9 mouse cellular contexts compared by ENCODE assay signal in genomic region chr3:125403601-125404396, GRCm38 (mm10). TPM values are rescaled to one million over a fixed set of nuclear protein-coding genes. Genes with fewer than 3 reads are reported as not detected.
DNase-seq lines count a peak whose midpoint lies in the region; ATAC-seq and TF ChIP-seq lines count a peak whose summit lies in the region.
"Had no signal": no experiment of that assay in that cellular context is flagged by ENCODE, and none has a peak within 500 bp of the region (broad histone marks: within the 10 kb centered on the region; RNA-seq: fewer than 3 reads in every experiment).

Gene Ndst4, plus strand, starts transcription at chr3:125404076.

- H3K27ac ChIP-seq in kidney, embryonic 15.5 days = no peak within 1 kb of the TSS
- H3K27ac ChIP-seq in embryonic facial prominence, embryonic 13.5 days = no peak within 1 kb of the TSS
- 0 out of 2 replicates have a peak within 1 kb of the TSS, but pooled peaks have one; percentile 32 for H3K27ac ChIP-seq in hindbrain, postnatal 0 days
- no peak within 1 kb of the TSS for H3K27ac ChIP-seq in limb, embryonic 13.5 days
- peak within 1 kb of the TSS; percentile 31; the same call in 1 of the 2 replicates for H3K27ac ChIP-seq in neural tube, embryonic 11.5 days (ENCODE audit: low read depth, low read length)
- H3K27ac ChIP-seq: macrophage had no signal

- no peak for TF ChIP-seq CTCF in hindbrain, postnatal 0 days (IDR thresholded peaks at IDR 0.05; ENCODE audit: low read depth)

- peak within 1 kb of the TSS; percentile 30 for H3K4me3 ChIP-seq in kidney, embryonic 15.5 days (replicated peaks)
- H3K4me3 ChIP-seq in embryonic facial prominence, embryonic 13.5 days = peak within 1 kb of the TSS; percentile 32
- H3K4me3 ChIP-seq in hindbrain, postnatal 0 days (ENCODE audit: low read length) = peak within 1 kb of the TSS; percentile 40
- H3K4me3 ChIP-seq in limb, embryonic 13.5 days = peak within 1 kb of the TSS; percentile 42
- H3K4me3 ChIP-seq in neural tube, embryonic 11.5 days (ENCODE audit: low read depth, low read length) = peak within 1 kb of the TSS; percentile 25; the same call in 1 of the 2 replicates

- H3K4me2 ChIP-seq in kidney, embryonic 15.5 days = peak within 1 kb of the TSS; percentile 57
- peak within 1 kb of the TSS; percentile 58 for H3K4me2 ChIP-seq in embryonic facial prominence, embryonic 13.5 days
- peak within 1 kb of the TSS; percentile 63 for H3K4me2 ChIP-seq in hindbrain, postnatal 0 days (ENCODE audit: low read depth, low read length)
- H3K4me2 ChIP-seq in limb, embryonic 13.5 days (replicated peaks) = peak within 1 kb of the TSS; percentile 68
- peak within 1 kb of the TSS; percentile 36 for H3K4me2 ChIP-seq in neural tube, embryonic 11.5 days (ENCODE audit: low read depth)

- no peaks in the 10 kb centered on the region for H3K36me3 ChIP-seq in kidney, embryonic 15.5 days
- no peaks in the 10 kb centered on the region for H3K36me3 ChIP-seq in embryonic facial prominence, embryonic 13.5 days
- no peaks in the 10 kb centered on the region for H3K36me3 ChIP-seq in hindbrain, postnatal 0 days (ENCODE audit: insufficient read depth, low read length)
- no peaks in the 10 kb centered on the region for H3K36me3 ChIP-seq in limb, embryonic 13.5 days
- H3K36me3 ChIP-seq in neural tube, embryonic 11.5 days (ENCODE audit: control insufficient read depth, insufficient read depth, low read length) = no peaks in the 10 kb centered on the region

- ATAC-seq in kidney, embryonic 15.5 days (replicated peaks; ENCODE audit: low FRiP score) = peak; percentile 73
- ATAC-seq in embryonic facial prominence, embryonic 13.5 days (ENCODE audit: insufficient number of reproducible peaks, insufficient read depth, low FRiP score, low TSS enrichment, low read depth) = no peak; the same call in 1 of the 2 replicates
- peak; percentile 94 for ATAC-seq in hindbrain, postnatal 0 days
- peak; percentile 85 for ATAC-seq in limb, embryonic 13.5 days (ENCODE audit: low FRiP score, low read depth)
- peak; percentile 93 for ATAC-seq in neural tube, embryonic 11.5 days (ENCODE audit: insufficient read depth, low FRiP score, low TSS enrichment)
- ATAC-seq in granulocyte monocyte progenitor cell, adult 5-6 weeks (replicated peaks; ENCODE audit: poor library complexity, severe bottlenecking) = no peak

- H3K27me3 ChIP-seq in kidney, embryonic 15.5 days = no peaks in the 10 kb centered on the region
- H3K27me3 ChIP-seq in embryonic facial prominence, embryonic 13.5 days = no peaks in the 10 kb centered on the region
- H3K27me3 ChIP-seq in hindbrain, postnatal 0 days (ENCODE audit: insufficient read depth, low read length) = no peaks in the 10 kb centered on the region
- no peaks in the 10 kb centered on the region for H3K27me3 ChIP-seq in limb, embryonic 13.5 days
- H3K27me3 ChIP-seq in neural tube, embryonic 11.5 days (ENCODE audit: control insufficient read depth, insufficient read depth, low read length) = no peaks in the 10 kb centered on the region

- no peak within 1 kb of the TSS for H3K9ac ChIP-seq in kidney, embryonic 15.5 days
- peak within 1 kb of the TSS; percentile 62; the same call in 1 of the 2 replicates for H3K9ac ChIP-seq in embryonic facial prominence, embryonic 13.5 days
- peak within 1 kb of the TSS; percentile 49 for H3K9ac ChIP-seq in hindbrain, postnatal 0 days (replicated peaks; ENCODE audit: low read length)
- peak within 1 kb of the TSS; percentile 60 for H3K9ac ChIP-seq in limb, embryonic 13.5 days
- H3K9ac ChIP-seq in neural tube, embryonic 11.5 days (ENCODE audit: low read length) = peak within 1 kb of the TSS; percentile 9

- WGBS in kidney, embryonic 15.5 days = 12% methylated on average over 14 of the region's 14 CpGs
- 13% methylated on average over 14 of the region's 14 CpGs for WGBS in embryonic facial prominence, embryonic 13.5 days
- 5% methylated on average over 14 of the region's 14 CpGs for WGBS in hindbrain, postnatal 0 days
- WGBS in limb, embryonic 13.5 days = 10% methylated on average over 14 of the region's 14 CpGs
- WGBS in neural tube, embryonic 11.5 days = 13% methylated on average over 14 of the region's 14 CpGs

- no peaks in the 10 kb centered on the region for H3K9me3 ChIP-seq in kidney, embryonic 15.5 days (replicated peaks)
- H3K9me3 ChIP-seq in embryonic facial prominence, embryonic 13.5 days = no peaks in the 10 kb centered on the region
- no peaks in the 10 kb centered on the region for H3K9me3 ChIP-seq in hindbrain, postnatal 0 days (ENCODE audit: low read length)
- H3K9me3 ChIP-seq in limb, embryonic 13.5 days = no peaks in the 10 kb centered on the region
- no peaks in the 10 kb centered on the region for H3K9me3 ChIP-seq in neural tube, embryonic 11.5 days (ENCODE audit: control insufficient read depth, low read length)

- DNase-seq in kidney, postnatal 36 days = no peak
- DNase-seq in hindbrain, postnatal 0 days (ENCODE audit: low spot score) = peak; percentile 72
- peak; percentile 65 for DNase-seq in neural tube, embryonic 11.5 days (ENCODE audit: low spot score)
- DNase-seq in urinary bladder, adult 2 months (ENCODE audit: low spot score) = no peak

- H3K4me1 ChIP-seq in kidney, embryonic 15.5 days = peaks cover 4% of the 10 kb centered on the region; the same call in 1 of the 2 replicates
- no peaks in the 10 kb centered on the region for H3K4me1 ChIP-seq in embryonic facial prominence, embryonic 13.5 days
- H3K4me1 ChIP-seq in hindbrain, postnatal 0 days (ENCODE audit: insufficient read depth, low read length) = no peaks in the 10 kb centered on the region
- H3K4me1 ChIP-seq in limb, embryonic 13.5 days = peaks cover 13% of the 10 kb centered on the region
- H3K4me1 ChIP-seq in neural tube, embryonic 11.5 days (ENCODE audit: control insufficient read depth, insufficient read depth, low read length) = peaks cover 4% of the 10 kb centered on the region; the same call in 1 of the 2 replicates

RNA-seq across cellular contexts. Expression of gene Ndst4, which starts in this region (rescaled TPM):
- 0.03 and 0.15 TPM in 2 replicates for polyA plus RNA-seq in kidney, embryonic 15.5 days (2015; fragmentation: Nextera tagmentation; extraction: Ambion mirVana)
- polyA plus RNA-seq in embryonic facial prominence, embryonic 13.5 days (2015; fragmentation: Nextera tagmentation; extraction: Ambion mirVana) = 0.11 and 0.18 TPM in 2 replicates
- 11.8 and 16.4 TPM in 2 replicates for total RNA-seq in hindbrain, postnatal 0 days (2014; rRNA removed)
- polyA plus RNA-seq in hindbrain, postnatal 0 days (2015; fragmentation: Nextera tagmentation; extraction: Ambion mirVana) = 2.5 and 4.7 TPM in 2 replicates
- polyA plus RNA-seq in limb, embryonic 13.5 days (2015; fragmentation: Nextera tagmentation; extraction: Ambion mirVana) = 0.59 and 1.1 TPM in 2 replicates
- polyA plus RNA-seq in neural tube, embryonic 11.5 days (2014; fragmentation: Nextera tagmentation; extraction: Ambion mirVana) = 1.7 and 2.0 TPM in 2 replicates
- 0.15 and 0.18 TPM in 2 replicates for polyA plus RNA-seq in urinary bladder, adult 2 months (2012; rRNA removed)
- total RNA-seq in granulocyte monocyte progenitor cell, adult 5-6 weeks (2014; fragmentation: Nextera tagmentation) = not detected in 2 replicates
- total RNA-seq in granulocyte monocyte progenitor cell, adult 5-6 weeks (2017) = not detected in 2 replicates
- polyA plus RNA-seq: macrophage had no signal

Comparison
In these comparisons a context has a peak if more than half of its experiments do, and no peak if none do; other contexts are left out.
1. RNA of gene Ndst4 (total RNA-seq): 11.8 to 16.4 TPM in hindbrain, postnatal 0 days; not detected in granulocyte monocyte progenitor cell, adult 5-6 weeks; every median in the first group is over 10 times any median in the second.
2. Peak in ATAC-seq, H3K4me3 ChIP-seq and H3K4me2 ChIP-seq in kidney, embryonic 15.5 days; RNA of the gene not detected or under 1 TPM.
3. ATAC-seq: peak in hindbrain, postnatal 0 days (single experiment), limb, embryonic 13.5 days (single experiment) and neural tube, embryonic 11.5 days (single experiment); none in embryonic facial prominence, embryonic 13.5 days (single experiment) and granulocyte monocyte progenitor cell, adult 5-6 weeks (single experiment).
4. H3K27ac ChIP-seq: peak in hindbrain, postnatal 0 days (single experiment) and neural tube, embryonic 11.5 days (single experiment); none in kidney, embryonic 15.5 days (single experiment), embryonic facial prominence, embryonic 13.5 days (single experiment) and limb, embryonic 13.5 days (single experiment).
5. DNase-seq: peak in hindbrain, postnatal 0 days (single experiment) and neural tube, embryonic 11.5 days (single experiment); none in kidney, postnatal 36 days (0 of 2) and urinary bladder, adult 2 months (single experiment).
6. Peak in every context shown above with its lines, with median percentiles within 50 percentile points of each other: H3K4me2 ChIP-seq and H3K4me3 ChIP-seq.